In the genomic region with DNA sequence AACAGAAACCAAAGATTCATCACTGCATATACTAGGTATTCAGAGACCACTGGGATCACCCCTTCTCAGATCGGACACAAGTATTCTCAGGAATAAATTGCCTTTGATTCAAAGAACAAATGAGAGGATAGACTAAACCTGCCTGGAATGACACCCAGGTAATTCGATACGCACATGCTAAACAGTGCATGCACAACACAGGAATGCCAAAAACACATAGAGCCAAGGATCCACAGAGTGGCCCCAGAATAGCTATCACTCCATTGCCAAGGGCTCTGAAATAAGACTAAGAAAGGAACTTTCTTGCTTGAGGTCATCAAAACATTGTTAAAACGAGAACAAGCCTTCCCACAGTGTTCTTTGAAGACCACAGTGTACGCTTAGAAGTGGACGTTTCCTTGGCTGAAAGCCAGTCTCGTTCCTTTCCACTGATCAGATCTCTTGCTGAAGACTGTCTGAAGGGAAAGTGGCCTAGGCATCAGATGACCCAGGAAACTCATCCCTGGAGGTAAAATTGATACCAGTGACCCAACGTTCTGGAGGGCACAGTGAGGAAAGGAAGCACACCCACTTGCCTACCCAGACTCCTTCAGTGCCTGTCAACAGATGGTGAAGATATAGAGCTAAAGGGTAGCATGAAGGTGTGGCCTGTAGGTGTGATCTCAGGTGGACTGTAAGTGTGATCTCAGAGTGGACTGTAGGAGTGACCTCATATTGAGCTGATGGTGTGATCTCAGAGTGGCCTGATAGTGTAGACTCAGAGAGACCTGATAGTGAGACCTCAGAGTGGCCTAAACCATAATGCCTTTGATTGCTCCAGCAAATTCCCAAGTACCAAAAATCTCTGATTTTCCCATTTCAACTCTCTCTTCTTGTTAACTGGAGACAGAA, we compare ENCODE assay signal across 9 mouse cellular contexts.
DNase-seq lines count a peak whose midpoint lies in the region; ATAC-seq and TF ChIP-seq lines count a peak whose summit lies in the region.
"Had no signal": no experiment of that assay in that cellular context is flagged by ENCODE, and none has a peak within 500 bp of the region (broad histone marks: within the 10 kb centered on the region; RNA-seq: fewer than 3 reads in every experiment).

No protein-coding gene starts in this region.

- H3K4me1 ChIP-seq in kidney, embryonic 15.5 days, result peaks cover 13% of the 10 kb centered on the region
- no peaks in the 10 kb centered on the region for H3K4me1 ChIP-seq in hindbrain, postnatal 0 days (ENCODE audit: insufficient read depth, low read length)
- H3K4me1 ChIP-seq: intestine, embryonic 15.5 days; stomach, embryonic 15.5 days had no signal

- H3K27me3 ChIP-seq in kidney, embryonic 15.5 days, result no peaks in the 10 kb centered on the region
- no peaks in the 10 kb centered on the region for H3K27me3 ChIP-seq in hindbrain, postnatal 0 days (ENCODE audit: insufficient read depth, low read length)
- H3K27me3 ChIP-seq: intestine, embryonic 15.5 days; stomach, embryonic 15.5 days had no signal

- H3K4me3 ChIP-seq in kidney, embryonic 15.5 days (replicated peaks), result no peak overlapping the region
- no peak overlapping the region for H3K4me3 ChIP-seq in hindbrain, postnatal 0 days (ENCODE audit: low read length)
- H3K4me3 ChIP-seq: intestine, embryonic 15.5 days; stomach, embryonic 15.5 days had no signal

- H3K36me3 ChIP-seq in kidney, embryonic 15.5 days, result no peaks in the 10 kb centered on the region
- no peaks in the 10 kb centered on the region for H3K36me3 ChIP-seq in hindbrain, postnatal 0 days (ENCODE audit: insufficient read depth, low read length)
- H3K36me3 ChIP-seq: intestine, embryonic 15.5 days; stomach, embryonic 15.5 days had no signal

- peak overlapping the region; percentile 68 for H3K27ac ChIP-seq in kidney, embryonic 15.5 days
- H3K27ac ChIP-seq in hindbrain, postnatal 0 days, result no peak overlapping the region
- H3K27ac ChIP-seq: intestine, embryonic 15.5 days; stomach, embryonic 15.5 days had no signal

- H3K4me2 ChIP-seq in kidney, embryonic 15.5 days, result no peak overlapping the region
- H3K4me2 ChIP-seq in hindbrain, postnatal 0 days (ENCODE audit: low read depth, low read length), result no peak overlapping the region
- H3K4me2 ChIP-seq: intestine, embryonic 15.5 days; stomach, embryonic 15.5 days had no signal

- no peak for DNase-seq in kidney, adult 8-10 months
- peak; percentile 15 for DNase-seq in testis, postnatal 14 days (ENCODE audit: low spot score)
- no peak for DNase-seq in testis, postnatal 10 days (ENCODE audit: low spot score)
- peak; percentile 31 for DNase-seq in hindbrain, postnatal 0 days (ENCODE audit: low spot score)
- DNase-seq in right cerebral cortex, adult 2 months (ENCODE audit: low spot score in 2 of 2), result no peak
- no peak for DNase-seq in layer of hippocampus, adult 8-10 months (ENCODE audit: low spot score in 2 of 2)

- peak; percentile 61 for ATAC-seq in kidney, embryonic 15.5 days (replicated peaks; ENCODE audit: low FRiP score)
- no peak for ATAC-seq in hindbrain, postnatal 0 days

- no peaks in the 10 kb centered on the region for H3K9me3 ChIP-seq in kidney, embryonic 15.5 days (replicated peaks)
- no peaks in the 10 kb centered on the region for H3K9me3 ChIP-seq in hindbrain, postnatal 0 days (ENCODE audit: low read length)
- H3K9me3 ChIP-seq: intestine, embryonic 15.5 days; stomach, embryonic 15.5 days had no signal

- no peak for TF ChIP-seq CTCF in hindbrain, postnatal 0 days (IDR thresholded peaks at IDR 0.05; ENCODE audit: low read depth)

- no peak overlapping the region for H3K9ac ChIP-seq in kidney, embryonic 15.5 days
- H3K9ac ChIP-seq in hindbrain, postnatal 0 days (replicated peaks; ENCODE audit: low read length), result no peak overlapping the region
- H3K9ac ChIP-seq: intestine, embryonic 15.5 days; stomach, embryonic 15.5 days had no signal

- 25% methylated on average over 8 of the region's 8 CpGs for whole genome bisulfite sequencing in kidney, embryonic 15.5 days
- WGBS in hindbrain, postnatal 0 days, result 56% methylated on average over 8 of the region's 8 CpGs

Comparison
In these comparisons a context has a peak if more than half of its experiments do, and no peak if none do; other contexts are left out.
1. DNase-seq: peak in testis, postnatal 14 days (single experiment) and hindbrain, postnatal 0 days (single experiment); none in kidney, adult 8-10 months (0 of 2), testis, postnatal 10 days (single experiment), right cerebral cortex, adult 2 months (0 of 2) and layer of hippocampus, adult 8-10 months (0 of 2).